Mouse (Mus musculus) G1E (cell line): ENCODE measurements at regions not wholly inside any gene's neighbourhood (a gene's known extent, or its start where the extent isn't known, plus 50 kb on each side); places are given as distances from the start of the nearest gene placed in this dataset.

Experiments
- CTCF ChIP-seq: IDR thresholded peaks from 2 replicates; pipeline ENCODE4 v1.5.1; 2012; ENCODE audit warnings: low read depth, low read length, inconsistent platforms, mixed read lengths
- GATA1 ChIP-seq: IDR thresholded peaks from 2 replicates; pipeline ENCODE4 v1.6.1; 2012; ENCODE audit warnings: borderline replicate concordance, low read length, inconsistent platforms, mixed read lengths
- GATA2 ChIP-seq: IDR thresholded peaks from 2 replicates; pipeline ENCODE4 v1.6.1; 2012; ENCODE audit warnings: low read depth, low read length, inconsistent platforms, borderline replicate concordance
- POLR2AphosphoS5 ChIP-seq: IDR thresholded peaks from 2 replicates; pipeline ENCODE4 v1.6.1; 2012; ENCODE audit warnings: low read depth, low read length, inconsistent platforms; ENCODE audit not compliant: insufficient replicate concordance
- TAL1 ChIP-seq: conservative IDR thresholded peaks from 2 replicates; pipeline ENCODE4 v1.6.1; 2012; ENCODE audit warnings: low read depth, low read length, inconsistent platforms, mixed read lengths

- TF ChIP-seq CTCF = no peak
- no peak for TF ChIP-seq TAL1
- no peak for TF ChIP-seq GATA1
- TF ChIP-seq POLR2AphosphoS5 = no peak
- TF ChIP-seq GATA2 = no peak
These were observed 799.9 kb downstream of the Dad1 start for GRCm38 (mm10) chr14:53454001-53454400.
